Mouse (Mus musculus) myocyte (in vitro differentiated cells): ENCODE measurements around the gene Gm20388.
"Not testable (repeated sequence)": the region's sequence is repeated elsewhere in the genome, so short reads cannot be mapped to it uniquely, and the experiment has no call there.

Source experiments
- CEBPB ChIP-seq: IDR thresholded peaks from 2 replicates; pipeline ENCODE4 v1.6.1; 2011; ENCODE audit warnings: mild to moderate bottlenecking, moderate library complexity; ENCODE audit not compliant: poor library complexity, insufficient read depth, severe bottlenecking
- E2F4 ChIP-seq: IDR thresholded peaks from one replicate; pipeline ENCODE4 v1.6.1; 2011; ENCODE audit warnings: mild to moderate bottlenecking, control low read depth, moderate library complexity; ENCODE audit not compliant: insufficient read depth
- MAX ChIP-seq: IDR thresholded peaks from one replicate; pipeline ENCODE4 v1.6.1; 2011; ENCODE audit warnings: low read depth, mild to moderate bottlenecking, control low read depth
- MYOD1 ChIP-seq, 3 experiments: IDR thresholded peaks; one replicate each; pipeline ENCODE4 v1.6.1; 2011; ENCODE audit warnings: control low read depth in 2 of 3, low read depth in 2 of 3, mild to moderate bottlenecking in 2 of 3, moderate library complexity in 1 of 3; ENCODE audit not compliant: insufficient read length in 2 of 3, control insufficient read depth in 1 of 3
- MYOG ChIP-seq, 3 experiments: IDR thresholded peaks; one replicate each; pipeline ENCODE4 v1.6.1; 2011; ENCODE audit warnings: control low read depth in 2 of 3, low read depth in 2 of 3, mild to moderate bottlenecking in 2 of 3; ENCODE audit not compliant: insufficient read length in 2 of 3, control insufficient read depth in 1 of 3, insufficient read depth in 1 of 3
- POLR2A ChIP-seq: IDR thresholded peaks from one replicate; pipeline ENCODE4 v1.6.1; 2011; ENCODE audit warnings: low read depth, mild to moderate bottlenecking, control low read depth, moderate library complexity; ENCODE audit not compliant: insufficient read length
- POLR2AphosphoS2 ChIP-seq: IDR thresholded peaks from one replicate; pipeline ENCODE4 v1.6.1; 2011; ENCODE audit warnings: low read depth, control low read depth; ENCODE audit not compliant: insufficient read length
- REST ChIP-seq: IDR thresholded peaks from one replicate; pipeline ENCODE4 v1.6.1; 2011; ENCODE audit warnings: mild to moderate bottlenecking, control low read depth, moderate library complexity; ENCODE audit not compliant: insufficient read depth, insufficient read length
- SRF ChIP-seq: IDR thresholded peaks from one replicate; pipeline ENCODE4 v1.6.1; 2011; ENCODE audit warnings: low read depth; ENCODE audit not compliant: control insufficient read depth, insufficient read length
- TCF12 ChIP-seq: IDR thresholded peaks from one replicate; pipeline ENCODE4 v1.6.1; 2011; ENCODE audit warnings: mild to moderate bottlenecking, control low read depth; ENCODE audit not compliant: poor library complexity, insufficient read depth, severe bottlenecking
- TCF3 ChIP-seq: IDR thresholded peaks from one replicate; pipeline ENCODE4 v1.6.1; 2011; ENCODE audit warnings: low read depth, control low read depth; ENCODE audit not compliant: insufficient read length
- USF1 ChIP-seq: IDR thresholded peaks from one replicate; pipeline ENCODE4 v1.6.1; 2011; ENCODE audit warnings: low read depth, mild to moderate bottlenecking, control low read depth, moderate library complexity

GRCm38 (mm10) chr8:123960556-123960955 is 4049.9 kb downstream of the Gm20388 start:
- not testable (repeated sequence) for TF ChIP-seq MYOG (IDR thresholded peaks at IDR 0.05; ENCODE audit: control insufficient read depth in 1 of 3, insufficient read depth in 1 of 3, insufficient read length in 2 of 3, low read depth in 2 of 3); POLR2A; USF1; POLR2AphosphoS2; MYOD1 (IDR thresholded peaks at IDR 0.05; ENCODE audit: control insufficient read depth in 1 of 3, insufficient read length in 2 of 3, low read depth in 2 of 3); REST; CEBPB; MAX; TCF12; E2F4; TCF3; SRF
